10 mouse cellular contexts compared by ENCODE assay signal in genomic region chr12:104473492-104473891, GRCm38 (mm10). TPM values are rescaled to one million over a fixed set of nuclear protein-coding genes. Genes with fewer than 3 reads are reported as not detected.
A peak's percentile ranks its signal among the peaks of the same experiment; 100 is the strongest.
DNase-seq lines count a peak whose midpoint lies in the region; ATAC-seq and TF ChIP-seq lines count a peak whose summit lies in the region.
"Had no signal": no experiment of that assay in that cellular context is flagged by ENCODE, and none has a peak within 500 bp of the region (broad histone marks: within the 10 kb centered on the region; RNA-seq: fewer than 3 reads in every experiment).

No protein-coding gene starts in this region.

- H3K4me3 ChIP-seq in heart, embryonic 14.5 days (ENCODE audit: control insufficient read depth in 1 of 2, insufficient read depth in 1 of 2, low read depth in 1 of 2, low read length in 2 of 2) = peak overlapping the region in 1 of 2 experiments; percentile 63; a peak in 2 of 4 replicates
- peak overlapping the region; percentile 75 for H3K4me3 ChIP-seq in embryonic facial prominence, embryonic 14.5 days (ENCODE audit: low read depth, low read length)
- peak overlapping the region; percentile 56 for H3K4me3 ChIP-seq in intestine, embryonic 15.5 days (replicated peaks)
- H3K4me3 ChIP-seq in midbrain, postnatal 0 days (ENCODE audit: low read depth, low read length) = peak overlapping the region; percentile 33

- peaks cover 8 to 26% of the 10 kb centered on the region in 2 experiments for H3K4me1 ChIP-seq in heart, embryonic 14.5 days (ENCODE audit: control insufficient read depth in 2 of 2, insufficient read depth in 2 of 2, low read length in 2 of 2)
- H3K4me1 ChIP-seq in embryonic facial prominence, embryonic 14.5 days (ENCODE audit: control insufficient read depth, insufficient read depth, low read length) = no peaks in the 10 kb centered on the region; the same call in 1 of the 2 replicates
- peaks cover 23% of the 10 kb centered on the region for H3K4me1 ChIP-seq in intestine, embryonic 15.5 days (replicated peaks)
- H3K4me1 ChIP-seq in midbrain, postnatal 0 days (ENCODE audit: insufficient read depth, low read length) = no peaks in the 10 kb centered on the region; the same call in 1 of the 2 replicates

- DNase-seq in heart, adult 8-10 months (ENCODE audit: low spot score) = no peak
- DNase-seq in embryonic facial prominence, embryonic 14.5 days (ENCODE audit: low spot score) = no peak
- DNase-seq in midbrain, postnatal 0 days (ENCODE audit: low spot score) = no peak
- no peak for DNase-seq in testis, postnatal 14 days (ENCODE audit: low spot score)
- DNase-seq in frontal cortex, postnatal 36 days (ENCODE audit: low spot score in 2 of 2) = no peak
- no peak for DNase-seq in spleen, postnatal 14 days (ENCODE audit: low spot score in 2 of 2)

- peaks cover 90% of the 10 kb centered on the region for H3K27me3 ChIP-seq in heart, embryonic 14.5 days (ENCODE audit: control insufficient read depth, insufficient read depth, low read length)
- H3K27me3 ChIP-seq in embryonic facial prominence, embryonic 14.5 days (replicated peaks; ENCODE audit: control insufficient read depth, insufficient read depth, low read length) = peaks cover 72% of the 10 kb centered on the region
- H3K27me3 ChIP-seq in intestine, embryonic 15.5 days (replicated peaks) = peaks cover 82% of the 10 kb centered on the region
- peaks cover 53% of the 10 kb centered on the region for H3K27me3 ChIP-seq in midbrain, postnatal 0 days (ENCODE audit: insufficient read depth, low read length)

- no peak for TF ChIP-seq CTCF in midbrain, postnatal 0 days (IDR thresholded peaks at IDR 0.05)

- no peaks in the 10 kb centered on the region for H3K36me3 ChIP-seq in heart, embryonic 14.5 days (ENCODE audit: control insufficient read depth, insufficient read depth, low read length)
- no peaks in the 10 kb centered on the region for H3K36me3 ChIP-seq in embryonic facial prominence, embryonic 14.5 days (ENCODE audit: control insufficient read depth, insufficient read depth, low read length)
- no peaks in the 10 kb centered on the region for H3K36me3 ChIP-seq in intestine, embryonic 15.5 days
- no peaks in the 10 kb centered on the region for H3K36me3 ChIP-seq in midbrain, postnatal 0 days (ENCODE audit: insufficient read depth, low read length)

- ATAC-seq in heart, embryonic 14.5 days (ENCODE audit: insufficient number of reproducible peaks, insufficient read depth, low FRiP score, low read depth) = no peak
- ATAC-seq in embryonic facial prominence, embryonic 14.5 days (ENCODE audit: low read depth) = no peak
- no peak for ATAC-seq in intestine, embryonic 15.5 days
- ATAC-seq in midbrain, postnatal 0 days (ENCODE audit: low FRiP score) = no peak

- H3K9me3 ChIP-seq in heart, embryonic 14.5 days (ENCODE audit: control insufficient read depth, low read length) = no peaks in the 10 kb centered on the region
- H3K9me3 ChIP-seq in embryonic facial prominence, embryonic 14.5 days (ENCODE audit: control insufficient read depth, low read length) = no peaks in the 10 kb centered on the region
- H3K9me3 ChIP-seq in intestine, embryonic 15.5 days = no peaks in the 10 kb centered on the region
- no peaks in the 10 kb centered on the region for H3K9me3 ChIP-seq in midbrain, postnatal 0 days (ENCODE audit: low read length)

- H3K27ac ChIP-seq in heart, embryonic 14.5 days (replicated peaks in 1 of 2; ENCODE audit: control insufficient read depth in 1 of 2, insufficient read depth in 1 of 2, low read depth in 2 of 2, low read length in 2 of 2) = no peak overlapping the region
- H3K27ac ChIP-seq in embryonic facial prominence, embryonic 14.5 days (replicated peaks; ENCODE audit: low read depth, low read length) = peak overlapping the region; percentile 90
- H3K27ac ChIP-seq in intestine, embryonic 15.5 days = no peak overlapping the region
- H3K27ac ChIP-seq in midbrain, postnatal 0 days (ENCODE audit: low read depth, low read length) = no peak overlapping the region

- 2% methylated on average over 17 of the region's 18 CpGs for WGBS in heart, embryonic 14.5 days
- 0% methylated on average over 16 of the region's 18 CpGs for WGBS in embryonic facial prominence, embryonic 14.5 days
- 2% methylated on average over 18 of the region's 18 CpGs for WGBS in intestine, embryonic 15.5 days
- under 1% methylated on average over 17 of the region's 18 CpGs for WGBS in midbrain, postnatal 0 days

- H3K9ac ChIP-seq in heart, embryonic 14.5 days (ENCODE audit: low read length) = no peak overlapping the region
- H3K9ac ChIP-seq in embryonic facial prominence, embryonic 14.5 days (ENCODE audit: low read depth, low read length) = peak overlapping the region; percentile 86
- no peak overlapping the region for H3K9ac ChIP-seq in intestine, embryonic 15.5 days
- no peak overlapping the region for H3K9ac ChIP-seq in midbrain, postnatal 0 days (replicated peaks; ENCODE audit: low read length, poor library complexity, severe bottlenecking)

- peak overlapping the region; percentile 96 for H3K4me2 ChIP-seq in heart, embryonic 14.5 days (ENCODE audit: low read length)
- H3K4me2 ChIP-seq in embryonic facial prominence, embryonic 14.5 days (ENCODE audit: low read depth, low read length) = peak overlapping the region; percentile 84
- H3K4me2 ChIP-seq in intestine, embryonic 15.5 days (replicated peaks) = peak overlapping the region; percentile 98
- H3K4me2 ChIP-seq in midbrain, postnatal 0 days (ENCODE audit: low read depth, low read length, poor library complexity, severe bottlenecking) = peak overlapping the region; percentile 52

RNA-seq across cellular contexts. Expression of gene Gsc, which starts 0.4 kb away (rescaled TPM):
- 0.16 TPM in 1 of 2 replicates, not detected in the other for polyA plus RNA-seq in heart, embryonic 14.5 days (2014; fragmentation: Nextera tagmentation; extraction: Ambion mirVana)
- not detected for total RNA-seq in heart, adult 8-10 months (2022)
- polyA plus RNA-seq in embryonic facial prominence, embryonic 14.5 days (2014; fragmentation: Nextera tagmentation; extraction: Ambion mirVana) = 12.4 and 12.5 TPM in 2 replicates
- 0.40 and 0.64 TPM in 2 replicates for polyA plus RNA-seq in intestine, embryonic 15.5 days (2015; fragmentation: Nextera tagmentation; extraction: Ambion mirVana)
- total RNA-seq in midbrain, postnatal 0 days (2014; rRNA removed) = not detected in 2 replicates
- polyA plus RNA-seq in midbrain, postnatal 0 days (2015; fragmentation: Nextera tagmentation; extraction: Ambion mirVana) = 0.13 and 1.4 TPM in 2 replicates
- total RNA-seq: adrenal gland, postnatal 14 days; layer of hippocampus, postnatal 25 days had no signal
